Mouse (Mus musculus): ENCODE measurements around the gene Mras.

The Mras gene

DNA sequence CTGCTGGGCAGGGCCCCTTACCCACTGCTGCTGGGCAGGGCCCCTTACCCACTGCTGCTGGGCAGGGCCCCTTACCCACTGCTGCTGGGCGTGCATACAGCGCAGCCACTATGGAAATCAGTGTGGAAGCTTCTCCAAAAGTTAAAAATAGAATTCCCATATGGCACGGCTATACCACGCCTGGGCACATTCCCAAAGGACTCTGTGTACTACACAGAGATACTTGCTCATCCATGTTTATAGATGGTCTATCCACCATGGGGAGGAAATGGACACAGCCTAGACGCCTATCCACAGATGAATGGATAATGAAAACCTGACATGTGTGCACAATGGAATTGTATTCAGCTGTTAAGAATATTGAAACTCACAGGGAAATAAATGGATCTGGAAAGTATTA, 3.8 kb upstream of the Mras start:
- DNase-seq (ENCODE audit: low spot score): no peak

DNA sequence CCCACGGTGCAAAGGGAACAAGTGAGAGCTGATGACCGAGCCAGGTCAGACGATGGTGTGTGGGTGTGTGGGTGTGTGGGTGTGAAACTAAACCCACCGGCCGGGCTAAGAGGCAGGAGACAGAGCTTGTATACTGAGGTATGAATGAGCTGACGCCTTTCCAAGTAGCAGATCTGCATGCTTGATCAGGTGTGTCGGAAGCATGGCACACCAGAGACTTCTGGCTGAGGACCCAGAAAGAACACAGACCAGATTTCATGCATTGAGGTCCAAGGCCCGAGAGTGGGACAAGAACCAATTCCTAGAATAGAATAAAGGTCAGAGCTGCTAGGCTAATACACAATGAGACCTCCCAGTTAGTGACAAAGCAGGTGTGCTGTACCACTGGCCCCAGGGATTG, 1.9 kb upstream of the Mras start:
- no peak for DNase-seq (ENCODE audit: low spot score)

GRCm38 (mm10) chr9:99437781-99438565, 792 bp upstream of the Mras start:
- no peak for DNase-seq (ENCODE audit: low spot score)

GRCm38 (mm10) chr9:99436182-99437030, 775 bp downstream of the Mras start:
- DNase-seq (ENCODE audit: low spot score): peak; percentile 87

DNA sequence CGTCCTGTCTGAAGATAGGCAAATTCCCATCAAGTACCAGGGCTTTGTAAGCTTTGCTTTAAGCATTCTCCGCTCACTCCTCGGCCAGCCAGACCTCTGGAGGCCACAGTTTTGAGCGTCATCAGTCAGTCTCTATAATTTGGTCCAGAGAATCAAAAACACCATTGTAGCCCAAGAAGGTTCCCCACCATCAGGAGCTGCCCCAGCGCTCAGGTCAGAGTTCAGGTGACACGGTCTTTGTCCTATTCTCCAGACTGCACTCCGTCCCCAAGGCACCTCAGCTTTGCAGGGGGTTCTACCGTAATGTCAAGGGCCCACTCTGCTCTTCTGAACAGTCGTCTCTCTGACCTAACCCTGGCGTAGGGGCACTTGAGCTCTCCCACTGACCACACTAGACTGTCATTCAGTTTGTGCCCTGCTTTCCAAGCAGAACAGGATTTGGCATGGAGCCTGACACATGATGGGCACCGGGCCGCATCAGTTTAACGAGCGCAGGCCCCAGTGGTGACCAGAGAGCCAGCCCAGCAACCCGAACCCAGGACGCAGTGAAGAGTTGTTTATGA, 1.5 kb downstream of the Mras start:
- no peak for DNase-seq (ENCODE audit: low spot score)

GRCm38 (mm10) chr9:99434892-99435618, 2.1 kb downstream of the Mras start:
- DNase-seq (ENCODE audit: low spot score): peak; percentile 45

- DNase-seq (ENCODE audit: low spot score): no peak
Measured at GRCm38 (mm10) chr9:99432478-99432877, 4.7 kb downstream of the Mras start.

GRCm38 (mm10) chr9:99431963-99432362, 5.2 kb downstream of the Mras start:
- no peak for DNase-seq (ENCODE audit: low spot score)

GRCm38 (mm10) chr9:99431346-99431745, 5.8 kb downstream of the Mras start:
- DNase-seq (ENCODE audit: low spot score): no peak

- DNase-seq (ENCODE audit: low spot score): no peak
Measured at GRCm38 (mm10) chr9:99430806-99431205, 6.4 kb downstream of the Mras start.

- no peak for DNase-seq (ENCODE audit: low spot score)
Measured at GRCm38 (mm10) chr9:99429845-99430244, 7.3 kb downstream of the Mras start.

GRCm38 (mm10) chr9:99428601-99429331, 8.4 kb downstream of the Mras start:
- no peak for DNase-seq (ENCODE audit: low spot score)

GRCm38 (mm10) chr9:99425262-99425661, 11.9 kb downstream of the Mras start:
- DNase-seq (ENCODE audit: low spot score): no peak

GRCm38 (mm10) chr9:99424574-99424863, 12.7 kb downstream of the Mras start:
- no peak for DNase-seq (ENCODE audit: low spot score)

- no peak for DNase-seq (ENCODE audit: low spot score)
Measured at GRCm38 (mm10) chr9:99423692-99424573, 13.2 kb downstream of the Mras start.

GRCm38 (mm10) chr9:99421914-99422313, 15.3 kb downstream of the Mras start:
- DNase-seq (ENCODE audit: low spot score): no peak

DNA sequence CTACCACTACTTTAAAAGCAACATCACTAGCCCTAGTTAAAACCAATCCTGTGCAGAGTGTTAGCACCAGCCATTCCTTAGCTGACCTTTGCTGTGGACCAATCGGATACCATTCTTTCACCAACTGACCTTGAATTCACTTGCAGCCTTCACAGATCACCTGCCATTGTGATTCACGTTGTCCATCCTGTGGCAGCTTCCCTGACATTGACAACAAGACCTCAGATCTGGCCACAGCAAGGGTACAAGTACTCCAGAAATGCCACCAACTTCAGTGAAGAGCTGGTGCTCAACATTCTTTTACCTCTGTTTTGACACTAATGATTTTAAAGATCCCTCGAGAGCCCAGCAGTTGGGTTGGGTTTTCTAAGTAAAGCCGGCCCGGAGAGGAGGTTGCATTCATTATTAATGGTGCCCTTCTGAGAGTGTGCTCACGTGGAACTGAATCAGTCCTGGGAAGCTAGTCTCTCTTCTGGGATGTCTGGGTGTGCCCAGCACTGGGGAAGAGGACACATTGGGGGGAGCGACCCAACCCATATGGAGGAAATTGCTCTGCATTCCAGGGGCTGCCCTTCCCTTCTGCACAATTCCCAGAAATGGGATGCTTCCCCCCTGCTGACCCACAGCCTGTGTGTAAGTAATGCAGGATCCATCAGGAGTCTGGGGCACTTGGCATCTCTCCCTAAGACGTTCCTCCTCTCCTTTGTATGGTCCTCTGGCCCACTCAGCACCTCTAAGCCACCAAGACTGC, 17.1 kb downstream of the Mras start:
- DNase-seq (ENCODE audit: low spot score): no peak

GRCm38 (mm10) chr9:99418377-99418776, 18.8 kb downstream of the Mras start:
- DNase-seq (ENCODE audit: low spot score): no peak

- DNase-seq (ENCODE audit: low spot score): no peak
Measured at GRCm38 (mm10) chr9:99417288-99417846, 19.8 kb downstream of the Mras start.

GRCm38 (mm10) chr9:99416809-99417208, 20.4 kb downstream of the Mras start:
- no peak for DNase-seq (ENCODE audit: low spot score)
